8 mouse cellular contexts compared by ENCODE assay signal in genomic region chr13:69532101-69532892, GRCm38 (mm10). TPM values are rescaled to one million over a fixed set of nuclear protein-coding genes. Genes with fewer than 3 reads are reported as not detected.
A peak's percentile ranks its signal among the peaks of the same experiment; 100 is the strongest.
DNase-seq lines count a peak whose midpoint lies in the region; ATAC-seq and TF ChIP-seq lines count a peak whose summit lies in the region.

No protein-coding gene starts in this region.

- no peak for ATAC-seq in hindbrain, postnatal 0 days
- ATAC-seq in midbrain, embryonic 15.5 days (replicated peaks) = no peak

- TF ChIP-seq POLR2A in kidney, adult 2 months (IDR thresholded peaks at IDR 0.05; ENCODE audit: low read depth, low read length) = no peak

- peak overlapping the region; percentile 39 for H3K27ac ChIP-seq in kidney, adult 2 months (ENCODE audit: insufficient read depth, low read depth, low read length)
- H3K27ac ChIP-seq in hindbrain, postnatal 0 days = no peak overlapping the region
- H3K27ac ChIP-seq in midbrain, embryonic 15.5 days = no peak overlapping the region

- TF ChIP-seq CTCF in kidney, adult 2 months (conservative IDR thresholded peaks at IDR 0.05; ENCODE audit: insufficient read depth, insufficient read length, low read depth, low read length) = no peak
- TF ChIP-seq CTCF in hindbrain, postnatal 0 days (IDR thresholded peaks at IDR 0.05; ENCODE audit: low read depth) = no peak

- intact Hi-C loops in left cerebral cortex, postnatal 25 days (cut with DNase I) = no loop called here

- no peaks in the 10 kb centered on the region for H3K36me3 ChIP-seq in kidney, adult 2 months (ENCODE audit: control insufficient read depth, insufficient read depth, low read length)
- no peaks in the 10 kb centered on the region for H3K36me3 ChIP-seq in hindbrain, postnatal 0 days (ENCODE audit: insufficient read depth, low read length)
- no peaks in the 10 kb centered on the region for H3K36me3 ChIP-seq in midbrain, embryonic 15.5 days (replicated peaks)

- 14% methylated on average over 14 of the region's 14 CpGs for WGBS in kidney, adult 2 months
- 10% methylated on average over 14 of the region's 14 CpGs for WGBS in hindbrain, postnatal 0 days
- WGBS in midbrain, embryonic 15.5 days = 17% methylated on average over 14 of the region's 14 CpGs

- H3K4me1 ChIP-seq in kidney, adult 2 months (ENCODE audit: control insufficient read depth, insufficient read depth, low read length) = peaks cover 36% of the 10 kb centered on the region; the same call in 1 of the 2 replicates
- peaks cover 36% of the 10 kb centered on the region for H3K4me1 ChIP-seq in hindbrain, postnatal 0 days (ENCODE audit: insufficient read depth, low read length)
- peaks cover 52% of the 10 kb centered on the region for H3K4me1 ChIP-seq in midbrain, embryonic 15.5 days

- peak overlapping the region; percentile 82 for H3K9ac ChIP-seq in hindbrain, postnatal 0 days (replicated peaks; ENCODE audit: low read length)
- H3K9ac ChIP-seq in midbrain, embryonic 15.5 days = peak overlapping the region; percentile 79

- H3K4me3 ChIP-seq in kidney, adult 2 months (ENCODE audit: insufficient read depth, low read depth, low read length) = peak overlapping the region; percentile 87
- peak overlapping the region; percentile 76 for H3K4me3 ChIP-seq in hindbrain, postnatal 0 days (ENCODE audit: low read length)
- peak overlapping the region; percentile 82 for H3K4me3 ChIP-seq in midbrain, embryonic 15.5 days

- no peaks in the 10 kb centered on the region for H3K9me3 ChIP-seq in hindbrain, postnatal 0 days (ENCODE audit: low read length)
- H3K9me3 ChIP-seq in midbrain, embryonic 15.5 days = no peaks in the 10 kb centered on the region

- H3K4me2 ChIP-seq in hindbrain, postnatal 0 days (ENCODE audit: low read depth, low read length) = peak overlapping the region; percentile 96
- peak overlapping the region; percentile 90 for H3K4me2 ChIP-seq in midbrain, embryonic 15.5 days

- DNase-seq in kidney, adult 2 months = peak; percentile 63
- DNase-seq in kidney, adult 18-20 months = no peak
- peak; percentile 71 for DNase-seq in cerebellum, adult 9-10 months
- no peak for DNase-seq in hindbrain, postnatal 0 days (ENCODE audit: low spot score)
- no peak for DNase-seq in urinary bladder, postnatal 4 days (ENCODE audit: low spot score in 2 of 2)
- no peak for DNase-seq in layer of hippocampus, postnatal 36 days
- no peak for DNase-seq in left cerebral cortex, postnatal 25 days (ENCODE audit: low spot score in 2 of 2)

- no peaks in the 10 kb centered on the region for H3K27me3 ChIP-seq in kidney, adult 2 months (replicated peaks; ENCODE audit: control insufficient read depth, insufficient read depth, low read length)
- no peaks in the 10 kb centered on the region for H3K27me3 ChIP-seq in hindbrain, postnatal 0 days (ENCODE audit: insufficient read depth, low read length)
- no peaks in the 10 kb centered on the region for H3K27me3 ChIP-seq in midbrain, embryonic 15.5 days (replicated peaks)

RNA-seq across cellular contexts. Expression of gene Nsun2, which starts 1.2 kb away (rescaled TPM):
- 47.9 and 51.6 TPM in 2 replicates for polyA plus RNA-seq in kidney, adult 2 months (2012; rRNA removed)
- 34.9 and 37.6 TPM in 2 replicates for total RNA-seq in hindbrain, postnatal 0 days (2014; rRNA removed)
- polyA plus RNA-seq in hindbrain, postnatal 0 days (2015; fragmentation: Nextera tagmentation; extraction: Ambion mirVana) = 61.5 and 62.1 TPM in 2 replicates
- polyA plus RNA-seq in midbrain, embryonic 15.5 days (2015; fragmentation: Nextera tagmentation; extraction: Ambion mirVana) = 72.0 and 73.1 TPM in 2 replicates
- 10 to 100 TPM; 88.2 to 97.5 TPM for total RNA-seq in layer of hippocampus, postnatal 36 days (2021)
- total RNA-seq in left cerebral cortex, postnatal 25 days (2021) = 10 to 100 TPM; 70.9 to 76.9 TPM

RNA-seq across cellular contexts. Expression of gene Tent4a, which starts 2.1 kb away (rescaled TPM):
- polyA plus RNA-seq in kidney, adult 2 months (2012; rRNA removed) = 15.8 and 16.7 TPM in 2 replicates
- 22.3 and 22.6 TPM in 2 replicates for total RNA-seq in hindbrain, postnatal 0 days (2014; rRNA removed)
- 4.8 and 5.1 TPM in 2 replicates for polyA plus RNA-seq in hindbrain, postnatal 0 days (2015; fragmentation: Nextera tagmentation; extraction: Ambion mirVana)
- polyA plus RNA-seq in midbrain, embryonic 15.5 days (2015; fragmentation: Nextera tagmentation; extraction: Ambion mirVana) = 7.2 and 7.6 TPM in 2 replicates
- 10 to 100 TPM; 47.0 to 49.1 TPM for total RNA-seq in layer of hippocampus, postnatal 36 days (2021)
- total RNA-seq in left cerebral cortex, postnatal 25 days (2021) = 10 to 100 TPM; 40.4 to 42.2 TPM

Comparison
In these comparisons a context has a peak if more than half of its experiments do, and no peak if none do; other contexts are left out.
1. DNase-seq: peak in kidney, adult 2 months (single experiment) and cerebellum, adult 9-10 months (single experiment); none in kidney, adult 18-20 months (single experiment), hindbrain, postnatal 0 days (single experiment), urinary bladder, postnatal 4 days (0 of 2), layer of hippocampus, postnatal 36 days (0 of 2) and left cerebral cortex, postnatal 25 days (0 of 2).
2. Peak in every context shown above with its lines, with median percentiles within 50 percentile points of each other: H3K4me3 ChIP-seq.